Comparison of ENCODE assay signal across 8 mouse cellular contexts in genomic region chr13:23466911-23467310, GRCm38 (mm10). TPM values are rescaled to one million over a fixed set of nuclear protein-coding genes. Genes with fewer than 3 reads are reported as not detected.
A peak's percentile ranks its signal among the peaks of the same experiment; 100 is the strongest.
DNase-seq lines count a peak whose midpoint lies in the region; ATAC-seq and TF ChIP-seq lines count a peak whose summit lies in the region.

No protein-coding gene starts in this region.

- H3K36me3 ChIP-seq in ES-E14 (ENCODE audit: control insufficient read depth, insufficient read depth, low read length, poor library complexity, severe bottlenecking) = no peaks in the 10 kb centered on the region
- H3K36me3 ChIP-seq in erythroblast, embryonic 14.5 days (ENCODE audit: control insufficient read depth) = no peaks in the 10 kb centered on the region
- H3K36me3 ChIP-seq in hindbrain, embryonic 10.5 days = no peaks in the 10 kb centered on the region

- H3K4me1 ChIP-seq in ES-E14 (ENCODE audit: control insufficient read depth in 2 of 2, insufficient read depth in 2 of 2, low read length in 2 of 2, poor library complexity in 1 of 2) = peaks cover 2 to 7% of the 10 kb centered on the region in 2 experiments; a peak in 3 of 4 replicates
- H3K4me1 ChIP-seq in erythroblast, embryonic 14.5 days (ENCODE audit: control insufficient read depth) = peaks cover 53% of the 10 kb centered on the region
- peaks cover 35% of the 10 kb centered on the region for H3K4me1 ChIP-seq in hindbrain, embryonic 10.5 days (replicated peaks)

- H3K27me3 ChIP-seq in erythroblast, embryonic 14.5 days (ENCODE audit: control insufficient read depth) = no peaks in the 10 kb centered on the region
- peaks cover 17% of the 10 kb centered on the region; the same call in 1 of the 2 replicates for H3K27me3 ChIP-seq in hindbrain, embryonic 10.5 days (ENCODE audit: insufficient read depth, poor library complexity, severe bottlenecking)

- peak; percentile 94 for DNase-seq in ES-E14 (ENCODE audit: low read depth, low spot score)
- DNase-seq in adrenal gland, postnatal 14 days = peak; percentile 64
- peak; percentile 83 for DNase-seq in hindbrain, embryonic 10.5 days (ENCODE audit: low spot score)
- peak; percentile 53 to 89 for DNase-seq in layer of hippocampus, adult 18-20 months (ENCODE audit: low spot score in 2 of 2)
- DNase-seq in lung, adult 18-20 months = peak; percentile 50 to 67
- peak; percentile 81 to 87 for DNase-seq in right cerebral cortex, adult 2 months (ENCODE audit: low spot score in 2 of 2)

- H3K4me3 ChIP-seq in ES-E14 (ENCODE audit: insufficient read depth in 1 of 2, low read depth in 1 of 2, low read length in 2 of 2, poor library complexity in 1 of 2, severe bottlenecking in 1 of 2) = 0 out of 4 replicates have a peak overlapping the region, but pooled peaks of 1 of the 2 experiments have one; percentile 12
- peak overlapping the region; percentile 22 for H3K4me3 ChIP-seq in erythroblast, embryonic 14.5 days (replicated peaks)
- no peak overlapping the region for H3K4me3 ChIP-seq in hindbrain, embryonic 10.5 days

- in situ Hi-C loops in ES-E14 (cut with MboI; ENCODE audit: low sequenced_read_pairs in 2 of 2, unreplicated experiment in 2 of 2) = no loop called here

- H3K27ac ChIP-seq in ES-E14 (ENCODE audit: insufficient read depth, low read depth, low read length, poor library complexity, severe bottlenecking) = no peak overlapping the region
- H3K27ac ChIP-seq in hindbrain, embryonic 10.5 days = no peak overlapping the region

- ATAC-seq in erythroid progenitor cell, adult 5-6 weeks (replicated peaks; ENCODE audit: low FRiP score, poor library complexity, severe bottlenecking) = no peak

- H3K9ac ChIP-seq in ES-E14 (ENCODE audit: insufficient read depth, low read depth, low read length, poor library complexity, severe bottlenecking) = no peak overlapping the region

- WGBS in hindbrain, embryonic 10.5 days = 2% methylated on average over 9 of the region's 9 CpGs

- H3K9me3 ChIP-seq in ES-E14 (ENCODE audit: control insufficient read depth, insufficient read depth, low read depth, low read length) = no peaks in the 10 kb centered on the region
- no peaks in the 10 kb centered on the region for H3K9me3 ChIP-seq in erythroblast, embryonic 14.5 days (ENCODE audit: control insufficient read depth, low read length)
- no peaks in the 10 kb centered on the region for H3K9me3 ChIP-seq in hindbrain, embryonic 10.5 days

TF ChIP-seq in ES-E14, 5 proteins besides CTCF, POLR2A, EP300 and RAD21:
- TF ChIP-seq MAFK (IDR thresholded peaks at IDR 0.05; ENCODE audit: insufficient read depth, low read depth, low read length) (peak; percentile 96), HCFC1 (IDR thresholded peaks at IDR 0.05; ENCODE audit: borderline replicate concordance, insufficient read depth, low read length) (no peak)

RNA-seq across cellular contexts. Expression of gene Btn1a1, which starts 1.2 kb away (rescaled TPM):
- total RNA-seq in ES-E14 (2012; rRNA removed) = 0.11 and 0.62 TPM in 2 replicates
- total RNA-seq in adrenal gland, postnatal 14 days (2021) = 0.19 TPM in 1 of 2 replicates, not detected in the other
- 0.15 and 0.16 TPM in 2 replicates for polyA plus RNA-seq in erythroblast, embryonic 14.5 days (2012)
- 0.04 TPM in 1 of 2 replicates, not detected in the other for polyA plus RNA-seq in hindbrain, embryonic 10.5 days (2016; fragmentation: Nextera tagmentation; extraction: Ambion mirVana)
- total RNA-seq in layer of hippocampus, adult 18-20 months (2021) = not detected
- 1.4 and 4.2 TPM in 2 replicates for total RNA-seq in erythroid progenitor cell, adult 5-6 weeks (2015; ENCODE audit: low replicate concordance)
- 0.90 and 1.4 TPM in 2 replicates for total RNA-seq in erythroid progenitor cell, adult 5-6 weeks (2017; ENCODE audit: low replicate concordance)

RNA-seq across cellular contexts. Expression of gene Btn2a2, which starts 21.7 kb away (rescaled TPM):
- 0.95 and 1.5 TPM in 2 replicates for total RNA-seq in ES-E14 (2012; rRNA removed)
- not detected in 2 replicates for total RNA-seq in adrenal gland, postnatal 14 days (2021)
- polyA plus RNA-seq in erythroblast, embryonic 14.5 days (2012) = not detected in 2 replicates
- 0.29 and 0.35 TPM in 2 replicates for polyA plus RNA-seq in hindbrain, embryonic 10.5 days (2016; fragmentation: Nextera tagmentation; extraction: Ambion mirVana)
- 1 to 10 TPM in 1 of 2 experiments, under 1 TPM in 1; 0.91 to 1.4 TPM for total RNA-seq in layer of hippocampus, adult 18-20 months (2021)
- not detected in 2 replicates for total RNA-seq in erythroid progenitor cell, adult 5-6 weeks (2015; ENCODE audit: low replicate concordance)
- total RNA-seq in erythroid progenitor cell, adult 5-6 weeks (2017; ENCODE audit: low replicate concordance) = not detected in 2 replicates

RNA-seq across cellular contexts. Expression of gene Abt1, which starts 43.2 kb away (rescaled TPM):
- total RNA-seq in ES-E14 (2012; rRNA removed) = 10.5 and 15.5 TPM in 2 replicates
- total RNA-seq in adrenal gland, postnatal 14 days (2021) = 5.9 and 6.3 TPM in 2 replicates
- polyA plus RNA-seq in erythroblast, embryonic 14.5 days (2012) = 0.76 and 0.84 TPM in 2 replicates
- 13.4 and 14.5 TPM in 2 replicates for polyA plus RNA-seq in hindbrain, embryonic 10.5 days (2016; fragmentation: Nextera tagmentation; extraction: Ambion mirVana)
- 1 to 10 TPM; 8.8 to 9.5 TPM for total RNA-seq in layer of hippocampus, adult 18-20 months (2021)
- 1.1 and 2.1 TPM in 2 replicates for total RNA-seq in erythroid progenitor cell, adult 5-6 weeks (2015; ENCODE audit: low replicate concordance)
- 1.3 and 1.6 TPM in 2 replicates for total RNA-seq in erythroid progenitor cell, adult 5-6 weeks (2017; ENCODE audit: low replicate concordance)
